Mouse (Mus musculus) cerebellum, postnatal 25 days (tissue): ENCODE measurements around the gene Gm5916.

ENCODE experiments used
- DNase-seq, 2 experiments: peaks; one replicate each; pipeline ENCODE4 v3.0.0; 2021; ENCODE audit warnings: mixed read lengths in 2 of 2

Gm5916 gene

DNA sequence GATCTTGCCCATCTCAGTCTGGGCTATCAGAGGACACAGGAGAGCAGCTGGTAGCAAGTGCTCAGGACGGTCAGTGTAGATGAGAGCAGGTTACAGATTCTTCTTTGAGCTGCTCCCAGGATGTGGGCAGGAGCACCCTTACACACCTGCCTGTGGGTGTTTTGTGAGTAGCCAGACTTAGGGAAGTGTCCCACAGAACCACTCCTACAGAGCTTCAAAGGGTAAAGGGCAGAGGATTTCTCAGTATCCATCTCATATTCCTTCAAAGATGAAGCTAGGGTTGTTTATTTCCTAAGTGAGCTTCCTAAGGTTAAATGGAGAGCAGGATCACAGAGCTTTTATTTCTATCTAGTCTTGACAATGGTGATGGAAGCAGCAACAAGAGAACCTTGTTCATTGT lies at the start of gene Gm5916:
Gm5916 (minus strand) TSS at position 101 of the 400 bp plus-strand sequence.
- DNase-seq: no peak
